Comparison of ENCODE assay signal across 25 mouse cellular contexts in the genomic region with DNA sequence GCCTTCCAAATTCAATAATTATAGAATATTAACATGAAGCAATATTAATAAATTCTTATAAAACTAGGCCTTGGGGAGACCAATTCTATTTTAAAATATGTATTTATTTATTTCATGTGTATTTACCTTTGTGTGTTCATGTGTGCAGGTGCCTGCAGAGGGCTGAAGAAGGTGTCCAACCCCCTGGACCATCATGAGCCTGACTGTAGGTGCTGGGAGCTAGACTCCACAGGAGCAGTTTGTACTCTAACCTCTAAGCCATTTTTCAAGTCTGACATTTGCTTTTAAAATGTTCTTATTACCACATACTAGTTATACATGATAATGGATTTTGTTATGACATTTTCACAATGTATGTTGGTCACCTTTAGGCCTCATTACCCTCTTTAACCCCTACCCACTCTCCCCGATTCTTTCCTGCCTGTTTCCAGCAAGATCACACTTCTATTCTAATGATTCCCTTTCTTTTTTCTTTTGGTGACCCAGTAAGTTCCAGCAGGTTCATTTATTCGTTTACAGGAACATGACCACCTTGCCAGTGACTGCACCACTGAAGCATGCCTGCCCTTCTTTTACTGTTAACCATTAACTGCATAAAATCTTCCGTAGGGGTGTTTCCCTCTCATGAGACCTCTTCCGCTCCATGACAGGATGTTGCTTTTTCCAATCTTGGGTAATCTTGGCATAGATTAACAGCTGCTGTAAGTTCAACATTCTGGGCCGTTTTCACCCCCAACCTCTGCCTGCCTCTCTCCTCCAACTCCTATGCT. TPM values are rescaled to one million over a fixed set of nuclear protein-coding genes. Genes with fewer than 3 reads are reported as not detected.
DNase-seq lines count a peak whose midpoint lies in the region; ATAC-seq lines count a peak whose summit lies in the region.
"Had no signal": no experiment of that assay in that cellular context is flagged by ENCODE, and none has a peak within 500 bp of the region (broad histone marks: within the 10 kb centered on the region; RNA-seq: fewer than 3 reads in every experiment).

No protein-coding gene starts in this region.

- intact Hi-C loops in gastrocnemius, postnatal 36 days (cut with DNase I), result no loop called here

- H3K9me3 ChIP-seq in midbrain, embryonic 11.5 days (ENCODE audit: control insufficient read depth, low read length), result no peaks in the 10 kb centered on the region
- H3K9me3 ChIP-seq in midbrain, embryonic 10.5 days (replicated peaks), result no peaks in the 10 kb centered on the region
- H3K9me3 ChIP-seq in kidney, embryonic 16.5 days (ENCODE audit: low read length), result no peaks in the 10 kb centered on the region
- H3K9me3 ChIP-seq: embryonic facial prominence, embryonic 12.5 days; embryonic facial prominence, embryonic 15.5 days; heart, embryonic 10.5 days; heart, embryonic 13.5 days; hindbrain, embryonic 12.5 days; hindbrain, embryonic 15.5 days had no signal

- WGBS in midbrain, embryonic 11.5 days, result 81% methylated on average over 5 of the region's 5 CpGs
- WGBS in midbrain, embryonic 10.5 days, result 86% methylated on average over 5 of the region's 5 CpGs
- WGBS in kidney, embryonic 16.5 days, result 28% methylated on average over 5 of the region's 5 CpGs

- no peak overlapping the region for H3K4me3 ChIP-seq in midbrain, embryonic 11.5 days (ENCODE audit: low read depth, low read length)
- no peak overlapping the region for H3K4me3 ChIP-seq in midbrain, embryonic 10.5 days
- H3K4me3 ChIP-seq in kidney, embryonic 16.5 days (ENCODE audit: low read length), result no peak overlapping the region
- H3K4me3 ChIP-seq: embryonic facial prominence, embryonic 12.5 days; embryonic facial prominence, embryonic 15.5 days; heart, adult 2 months; heart, embryonic 10.5 days; heart, embryonic 13.5 days; hindbrain, embryonic 12.5 days; hindbrain, embryonic 15.5 days had no signal

- no peak overlapping the region for H3K9ac ChIP-seq in midbrain, embryonic 11.5 days (ENCODE audit: low read length)
- no peak overlapping the region for H3K9ac ChIP-seq in kidney, embryonic 16.5 days (replicated peaks; ENCODE audit: low read length)
- H3K9ac ChIP-seq: embryonic facial prominence, embryonic 12.5 days; embryonic facial prominence, embryonic 15.5 days; forebrain, postnatal 0 days; heart, embryonic 13.5 days; hindbrain, embryonic 12.5 days; hindbrain, embryonic 15.5 days had no signal

- H3K27me3 ChIP-seq in midbrain, embryonic 11.5 days (ENCODE audit: control insufficient read depth, insufficient read depth, low read length), result no peaks in the 10 kb centered on the region
- H3K27me3 ChIP-seq in midbrain, embryonic 10.5 days (ENCODE audit: low read depth, poor library complexity, severe bottlenecking), result no peaks in the 10 kb centered on the region
- no peaks in the 10 kb centered on the region for H3K27me3 ChIP-seq in kidney, embryonic 16.5 days (ENCODE audit: insufficient read depth, low read length)
- H3K27me3 ChIP-seq: embryonic facial prominence, embryonic 12.5 days; embryonic facial prominence, embryonic 15.5 days; heart, embryonic 13.5 days; hindbrain, embryonic 12.5 days; hindbrain, embryonic 15.5 days had no signal

- no peaks in the 10 kb centered on the region for H3K36me3 ChIP-seq in midbrain, embryonic 11.5 days (ENCODE audit: control insufficient read depth, insufficient read depth, low read length)
- no peaks in the 10 kb centered on the region for H3K36me3 ChIP-seq in midbrain, embryonic 10.5 days
- no peaks in the 10 kb centered on the region for H3K36me3 ChIP-seq in kidney, embryonic 16.5 days (ENCODE audit: insufficient read depth, low read length)
- H3K36me3 ChIP-seq: embryonic facial prominence, embryonic 12.5 days; embryonic facial prominence, embryonic 15.5 days; heart, embryonic 10.5 days; heart, embryonic 13.5 days; hindbrain, embryonic 12.5 days; hindbrain, embryonic 15.5 days had no signal

- H3K4me2 ChIP-seq in midbrain, embryonic 11.5 days, result no peak overlapping the region
- H3K4me2 ChIP-seq in kidney, embryonic 16.5 days (replicated peaks; ENCODE audit: low read depth, low read length), result no peak overlapping the region
- H3K4me2 ChIP-seq: embryonic facial prominence, embryonic 12.5 days; embryonic facial prominence, embryonic 15.5 days; heart, embryonic 13.5 days; hindbrain, embryonic 12.5 days; hindbrain, embryonic 15.5 days had no signal

- no peak for ATAC-seq in midbrain, embryonic 11.5 days (ENCODE audit: low FRiP score)
- peak; percentile 93 for ATAC-seq in kidney, embryonic 16.5 days (ENCODE audit: low FRiP score, low TSS enrichment)
- ATAC-seq in CD4-positive, CD25-positive, alpha-beta regulatory T cell, adult 4 months, result no peak
- ATAC-seq: forebrain, embryonic 14.5 days; forebrain, postnatal 0 days had no signal

- no peak overlapping the region for H3K27ac ChIP-seq in midbrain, embryonic 11.5 days (ENCODE audit: low read depth, low read length)
- no peak overlapping the region for H3K27ac ChIP-seq in midbrain, embryonic 10.5 days (replicated peaks)
- peak overlapping the region; percentile 51 for H3K27ac ChIP-seq in kidney, embryonic 16.5 days (ENCODE audit: low read length)
- H3K27ac ChIP-seq: embryonic facial prominence, embryonic 12.5 days; embryonic facial prominence, embryonic 15.5 days; heart, adult 2 months; heart, embryonic 10.5 days; heart, embryonic 13.5 days; hindbrain, embryonic 12.5 days; hindbrain, embryonic 15.5 days had no signal

- DNase-seq in midbrain, embryonic 11.5 days (ENCODE audit: low spot score, missing footprints), result peak; percentile 17
- DNase-seq in midbrain, embryonic 10.5 days (ENCODE audit: low spot score), result no peak
- peak; percentile 35 for DNase-seq in kidney, adult 9 months
- DNase-seq in kidney, postnatal 14 days, result peak; percentile 10
- no peak for DNase-seq in layer of hippocampus, postnatal 36 days
- no peak for DNase-seq in gastrocnemius, postnatal 36 days
- DNase-seq: adrenal gland, postnatal 10 days; adrenal gland, postnatal 36 days; cerebellum, adult 18-20 months; cerebellum, adult 9-11 months; cerebellum, postnatal 25 days; forebrain, postnatal 0 days; gastrocnemius, postnatal 25 days; heart, adult 2 months; heart, postnatal 14 days had no signal

- H3K4me1 ChIP-seq in midbrain, embryonic 11.5 days (ENCODE audit: control insufficient read depth, insufficient read depth, low read length), result no peaks in the 10 kb centered on the region
- no peaks in the 10 kb centered on the region for H3K4me1 ChIP-seq in midbrain, embryonic 10.5 days
- H3K4me1 ChIP-seq in kidney, embryonic 16.5 days (ENCODE audit: insufficient read depth, low read length), result 0 out of 2 replicates have a peak, but pooled peaks cover 3% of the 10 kb centered on the region
- H3K4me1 ChIP-seq: embryonic facial prominence, embryonic 12.5 days; embryonic facial prominence, embryonic 15.5 days; heart, embryonic 10.5 days; heart, embryonic 13.5 days; hindbrain, embryonic 12.5 days; hindbrain, embryonic 15.5 days had no signal

RNA-seq across cellular contexts. Expression of gene Rnf180, which starts 36.8 kb away (rescaled TPM):
- polyA plus RNA-seq in midbrain, embryonic 11.5 days (2014; fragmentation: Nextera tagmentation; extraction: Ambion mirVana), result 10.5 and 11.3 TPM in 2 replicates
- polyA plus RNA-seq in midbrain, embryonic 10.5 days (2016; fragmentation: Nextera tagmentation; extraction: Ambion mirVana), result 4.8 and 8.0 TPM in 2 replicates
- polyA plus RNA-seq in kidney, embryonic 16.5 days (2015; fragmentation: Nextera tagmentation; extraction: Ambion mirVana), result 5.8 and 6.6 TPM in 2 replicates
- total RNA-seq in layer of hippocampus, postnatal 36 days (2021), result 10 to 100 TPM; 17.8 to 19.6 TPM
- under 1 TPM; 0.18 to 0.39 TPM for total RNA-seq in gastrocnemius, postnatal 36 days (2021)
- not detected for polyA plus RNA-seq in CD4-positive, CD25-positive, alpha-beta regulatory T cell, adult 4 months (2017; shearing (Covaris generic))
- polyA plus RNA-seq: C2C12 had no signal

Comparison
In these comparisons a context has a peak if more than half of its experiments do, and no peak if none do; other contexts are left out.
1. DNase-seq: peak in midbrain, embryonic 11.5 days (single experiment), kidney, adult 9 months (single experiment) and kidney, postnatal 14 days (single experiment); none in midbrain, embryonic 10.5 days (single experiment), layer of hippocampus, postnatal 36 days (0 of 2) and gastrocnemius, postnatal 36 days (0 of 2).